Mouse (Mus musculus): ENCODE measurements around the gene Gpbar1. TPM values are rescaled to one million over a fixed set of nuclear protein-coding genes. Genes with fewer than 3 reads are reported as not detected.
"Not testable (repeated sequence)": the region's sequence is repeated elsewhere in the genome, so short reads cannot be mapped to it uniquely, and the experiment has no call there.

Gpbar1 gene
- total RNA-seq, 2 experiments from 2014 or later: not detected

DNA sequence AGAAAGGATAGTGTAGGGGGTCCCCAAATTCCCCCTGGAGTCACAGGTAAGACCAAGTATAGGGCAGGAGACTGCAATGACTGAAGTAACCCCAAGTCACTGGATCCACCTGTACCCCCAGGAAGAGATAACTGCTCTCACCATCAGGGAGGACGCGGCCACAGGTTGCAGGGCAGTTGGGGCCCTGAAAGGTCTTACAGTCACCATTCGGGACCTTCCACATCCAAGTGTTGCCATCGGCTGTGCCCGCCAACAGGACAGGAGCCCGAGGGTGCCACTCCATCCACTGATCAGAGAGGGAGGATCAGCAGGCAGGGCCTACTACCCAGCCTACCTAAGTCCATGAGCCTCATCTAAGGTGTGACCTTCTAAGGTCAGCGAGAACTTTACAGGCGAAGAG lies 3.5 kb downstream of the Gpbar1 start:
- Histone ChIP-seq H3K27ac (no peak overlapping the region), H3K4me3 (no peak overlapping the region)
- TF ChIP-seq CTCF (conservative IDR thresholded peaks at IDR 0.05): no peak
- DNase-seq (ENCODE audit: low spot score in 2 of 2): no peak

DNA sequence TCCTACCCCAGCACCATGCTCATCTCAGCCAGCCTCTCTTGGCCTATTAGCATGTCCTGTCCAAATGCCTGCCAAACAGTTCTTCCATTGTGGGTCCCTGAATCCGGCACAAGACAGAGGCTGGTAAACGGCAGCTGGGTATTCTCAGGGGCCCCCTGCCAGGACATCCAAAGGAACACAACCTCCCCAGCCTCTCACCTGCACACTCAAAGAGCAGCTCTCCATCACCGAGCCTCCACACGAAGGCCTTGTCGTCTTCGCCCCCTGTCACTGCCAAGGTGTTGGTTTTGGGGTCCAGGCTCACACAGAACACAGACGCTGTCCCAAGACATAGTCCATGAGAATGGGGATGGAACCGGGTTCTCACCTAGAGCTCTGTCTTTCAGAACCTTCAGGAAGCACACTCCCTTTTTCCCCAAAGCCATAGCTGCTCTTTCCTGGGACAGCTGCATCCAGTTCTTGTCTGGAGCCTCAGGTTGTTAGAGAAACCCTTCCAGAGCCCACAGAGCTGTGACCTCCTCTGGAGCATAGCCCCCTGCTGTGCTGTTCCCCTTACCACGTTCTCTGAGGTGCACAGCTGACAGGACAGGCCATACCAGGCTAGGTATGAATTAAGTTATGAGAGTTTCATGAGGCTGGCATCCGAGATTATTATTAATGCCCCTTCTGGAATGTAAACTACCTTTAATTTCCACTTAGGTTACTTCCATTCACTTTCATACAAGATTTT lies 4.7 kb downstream of the Gpbar1 start:
- no peak for DNase-seq (ENCODE audit: low spot score in 2 of 2)
- TF ChIP-seq CTCF (conservative IDR thresholded peaks at IDR 0.05): no peak
- Histone ChIP-seq H3K27ac (no peak overlapping the region), H3K4me3 (no peak overlapping the region; the same call in 1 of the 2 replicates)

DNA sequence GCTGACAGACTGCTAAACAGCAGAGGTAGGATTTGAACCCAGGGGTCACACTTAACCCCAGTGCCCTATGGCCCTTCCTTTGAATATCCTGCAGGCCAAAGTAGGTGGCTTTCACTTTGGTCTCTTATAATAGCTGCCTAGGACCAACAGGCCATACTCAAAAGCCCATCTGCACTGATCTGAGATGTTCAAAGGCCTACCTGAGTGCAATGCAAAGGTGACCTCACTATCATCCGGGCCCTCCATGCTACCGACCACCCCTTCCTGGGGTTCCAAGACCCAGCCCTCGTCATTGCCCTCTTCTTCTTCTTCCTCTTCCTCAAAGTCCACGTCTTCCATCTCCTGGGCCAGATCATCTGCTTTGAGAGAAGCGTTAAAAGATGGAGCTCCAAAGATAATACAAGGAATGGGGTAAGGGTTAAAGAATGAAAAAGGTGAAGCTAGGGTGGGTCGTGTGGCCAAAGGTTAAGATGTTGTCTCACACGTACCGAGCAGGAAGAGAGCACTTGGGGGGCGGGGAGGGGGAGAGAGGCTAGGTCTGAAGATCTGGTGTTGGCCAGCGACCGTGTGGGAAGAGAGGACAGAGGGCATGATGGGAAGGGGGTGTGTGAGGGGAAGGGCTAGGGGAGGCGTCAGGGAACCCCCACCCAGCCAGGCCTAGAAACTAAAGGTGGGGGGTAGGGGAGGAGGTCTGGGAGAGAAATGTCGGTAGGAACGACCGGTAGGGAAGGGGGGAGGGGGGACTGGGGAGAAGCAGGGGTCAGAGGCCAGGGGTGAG lies 5.5 kb downstream of the Gpbar1 start:
- H3K4me3 ChIP-seq: peak overlapping the region; percentile 91

DNA sequence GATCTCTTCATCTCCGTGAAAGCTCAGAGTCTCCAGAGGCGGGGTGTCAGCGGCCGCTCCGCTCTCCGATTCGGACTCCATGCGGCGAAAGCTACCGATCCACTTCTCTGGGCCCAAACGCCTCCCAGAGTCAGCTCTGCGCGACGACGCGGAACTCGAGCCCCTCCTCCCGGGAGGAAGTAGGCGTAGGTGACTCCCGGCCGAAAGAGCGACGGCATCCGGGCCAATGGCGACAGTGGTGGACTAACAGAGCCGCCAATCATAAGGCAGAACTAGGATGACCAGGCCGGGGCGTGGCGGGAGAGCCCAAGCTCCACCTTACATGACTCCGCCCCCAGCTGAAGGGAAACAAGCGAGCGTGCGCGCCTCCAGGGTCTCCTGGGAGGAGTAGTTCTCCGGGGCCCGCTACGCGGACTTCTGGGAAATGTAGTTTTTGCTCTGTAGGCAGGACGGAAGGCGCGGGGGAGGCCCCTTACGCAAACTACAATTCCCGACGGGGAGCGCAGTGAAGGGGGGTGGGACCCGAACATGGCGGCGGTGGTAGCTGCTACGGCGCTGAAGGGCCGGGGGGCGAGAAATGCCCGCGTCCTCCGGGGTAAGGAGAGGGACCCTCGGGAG lies 6.3 kb downstream of the Gpbar1 start, which contains the start of the genes Aamp and Pnkd:
TSS of gene Aamp (minus strand) at position 196 of the 618 bp plus-strand sequence.
TSS of gene Pnkd (plus strand) at position 388 of the 618 bp plus-strand sequence.
- peak within 1 kb of the TSS; percentile 91 for H3K4me3 ChIP-seq
- peak; percentile 43 for TF ChIP-seq CTCF (conservative IDR thresholded peaks at IDR 0.05)
- H3K27ac ChIP-seq: peak within 1 kb of the TSS; percentile 94
- DNase-seq (ENCODE audit: low spot score in 2 of 2): peak; percentile 98 to 100

More for the DNA sequence above, 5.5 kb downstream of the Gpbar1 start:
- peak; percentile 59 to 62 for DNase-seq (ENCODE audit: low spot score in 2 of 2)
- H3K27ac ChIP-seq: peak overlapping the region; percentile 94
- no peak for TF ChIP-seq CTCF (conservative IDR thresholded peaks at IDR 0.05)

DNA sequence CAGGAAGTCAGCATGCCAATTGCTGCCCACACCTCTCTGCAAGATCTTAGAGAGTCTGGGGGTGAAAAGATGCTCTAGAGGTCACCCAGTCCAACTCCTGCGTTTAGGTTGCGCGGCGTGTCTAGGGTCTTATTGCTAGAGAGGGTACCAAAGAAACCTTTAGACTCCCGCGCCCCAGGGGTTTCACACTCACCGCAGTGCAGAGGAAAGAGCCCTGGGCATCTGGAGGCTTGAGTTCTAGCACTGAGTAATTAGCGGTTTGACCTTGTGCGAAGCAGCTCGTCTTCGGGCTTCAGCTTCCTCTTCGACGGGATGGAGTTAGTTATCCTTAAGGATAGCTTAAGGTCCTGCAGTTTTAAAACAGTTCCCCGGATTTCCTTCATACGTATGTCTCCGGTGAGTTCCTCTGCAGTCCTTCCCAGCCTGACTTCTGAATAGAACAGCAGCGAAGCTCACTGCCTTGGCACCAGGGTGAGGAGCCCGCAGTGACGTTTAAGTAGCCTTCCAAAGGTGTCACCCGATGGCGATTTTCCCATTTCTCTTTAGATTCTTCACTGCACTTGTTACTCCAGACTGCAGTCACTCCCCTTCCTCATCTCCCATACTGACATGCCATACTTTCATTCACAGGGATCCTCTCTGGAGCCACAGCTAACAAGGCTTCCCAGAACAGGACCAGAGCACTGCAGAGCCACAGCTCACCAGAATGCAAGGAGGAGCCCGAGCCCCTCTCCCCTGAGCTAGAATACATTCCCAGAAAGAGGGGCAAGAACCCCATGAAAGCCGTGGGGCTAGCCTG lies 7.1 kb downstream of the Gpbar1 start:
- no peak for DNase-seq (ENCODE audit: low spot score in 2 of 2)
- peak overlapping the region; percentile 88 for H3K27ac ChIP-seq
- H3K4me3 ChIP-seq: peak overlapping the region; percentile 79
- no peak for TF ChIP-seq CTCF (conservative IDR thresholded peaks at IDR 0.05)

DNA sequence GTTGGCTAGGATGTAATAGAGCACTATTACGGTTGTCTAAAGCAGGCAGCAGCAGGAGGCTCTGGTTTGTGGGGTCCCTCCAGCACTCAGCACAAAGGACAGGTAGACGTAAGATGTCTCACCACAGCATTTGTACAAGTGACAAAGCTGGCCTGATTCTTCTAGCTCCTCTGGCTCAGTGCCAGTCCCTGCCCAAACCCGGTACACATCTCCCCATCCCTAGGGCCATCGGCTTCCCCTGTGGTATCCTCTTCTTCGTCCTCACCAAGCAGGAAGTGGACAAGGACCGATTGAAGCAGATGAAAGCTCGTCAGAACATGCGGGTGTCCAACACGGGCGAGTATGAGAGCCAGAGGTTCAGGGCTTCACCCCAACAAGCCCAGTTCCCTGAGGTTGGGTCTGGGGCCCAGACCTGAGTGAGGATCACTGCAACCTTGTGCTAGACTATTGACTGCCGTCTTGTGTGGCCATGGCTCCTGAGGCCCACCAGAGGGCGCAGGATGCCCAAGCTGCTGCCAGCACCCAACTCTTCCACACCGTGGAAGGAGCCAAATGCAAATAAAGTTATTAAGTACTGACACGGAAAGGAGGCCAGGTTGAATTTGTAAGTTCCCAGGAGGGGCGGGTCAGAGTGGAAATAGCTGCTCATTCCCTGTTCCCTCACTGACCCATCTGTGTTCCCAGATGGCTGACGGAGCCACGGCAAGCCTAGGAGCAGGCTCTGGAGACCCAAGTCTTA lies 8.7 kb downstream of the Gpbar1 start:
- H3K27ac ChIP-seq: peak overlapping the region; percentile 70; the same call in 1 of the 2 replicates
- TF ChIP-seq CTCF (conservative IDR thresholded peaks at IDR 0.05): peak; percentile 73
- not testable (repeated sequence) for H3K4me3 ChIP-seq; DNase-seq (ENCODE audit: low spot score in 2 of 2)

DNA sequence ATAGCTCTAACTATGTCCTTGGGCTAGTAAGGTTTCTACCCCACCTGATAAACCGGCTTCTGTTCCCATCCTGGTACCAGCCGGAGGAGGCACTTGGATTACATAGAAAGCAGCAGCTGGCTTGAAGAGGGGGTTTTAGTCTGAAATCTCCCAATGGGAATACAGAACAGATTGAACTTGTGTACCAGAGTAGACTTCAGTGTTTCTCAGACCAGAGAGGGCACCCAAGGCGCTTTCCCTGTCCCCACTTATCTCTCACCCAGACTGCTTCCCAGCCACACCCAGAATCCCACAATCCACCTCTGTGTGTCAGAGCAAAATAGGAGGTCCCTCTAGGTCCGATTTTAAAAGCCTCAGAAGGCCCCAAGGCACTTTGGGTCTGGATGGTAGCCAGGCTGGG lies 10.0 kb downstream of the Gpbar1 start:
- H3K27ac ChIP-seq: peak overlapping the region; percentile 70
- H3K4me3 ChIP-seq: no peak overlapping the region
- no peak for DNase-seq (ENCODE audit: low spot score in 2 of 2)
- no peak for TF ChIP-seq CTCF (conservative IDR thresholded peaks at IDR 0.05)

DNA sequence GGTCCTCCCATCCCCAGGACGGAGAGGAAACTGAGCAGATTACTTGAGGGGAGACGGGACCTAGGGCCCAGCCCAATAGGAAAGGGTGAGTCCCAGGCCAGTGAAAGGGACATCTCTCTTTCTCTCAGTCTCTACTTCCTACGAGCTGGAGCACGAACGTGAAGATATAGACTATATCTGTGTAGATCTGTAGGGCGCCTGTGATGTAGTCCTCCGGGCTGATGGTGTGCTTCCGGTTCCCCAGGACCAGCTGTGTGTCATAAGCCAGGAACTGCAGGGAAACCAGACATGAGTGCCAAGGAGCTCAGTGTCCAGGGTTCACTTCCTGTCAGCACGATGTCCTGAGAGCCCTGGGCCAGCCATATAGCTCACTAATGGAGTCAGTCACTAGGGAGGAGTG lies 10.9 kb downstream of the Gpbar1 start:
- H3K27ac ChIP-seq: peak overlapping the region; percentile 70
- TF ChIP-seq CTCF (conservative IDR thresholded peaks at IDR 0.05): no peak
- no peak for DNase-seq (ENCODE audit: low spot score in 2 of 2)

DNA sequence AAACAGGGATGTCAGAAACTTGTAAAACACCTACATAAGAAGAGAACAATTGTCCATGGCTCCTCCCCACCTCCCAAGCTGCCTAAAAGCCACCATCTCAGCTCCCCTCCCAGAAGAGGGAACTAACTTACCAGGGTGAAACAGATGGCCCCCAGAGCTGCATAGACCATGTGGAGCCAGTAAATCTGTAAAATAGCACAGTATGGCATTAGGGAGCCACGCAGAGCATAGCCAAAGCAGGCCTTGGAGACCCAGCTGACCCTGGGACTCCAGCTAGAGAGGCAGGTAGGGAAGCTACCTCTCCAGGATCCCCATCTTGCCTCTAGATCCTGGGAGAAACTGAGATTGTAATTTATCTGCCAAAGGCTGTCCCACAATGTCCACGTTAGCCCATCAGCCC lies 11.4 kb downstream of the Gpbar1 start:
- TF ChIP-seq CTCF (conservative IDR thresholded peaks at IDR 0.05): no peak
- H3K27ac ChIP-seq: peak overlapping the region; percentile 70

More for the DNA sequence above, 10.9 kb downstream of the Gpbar1 start:
- no peak overlapping the region for H3K4me3 ChIP-seq

DNA sequence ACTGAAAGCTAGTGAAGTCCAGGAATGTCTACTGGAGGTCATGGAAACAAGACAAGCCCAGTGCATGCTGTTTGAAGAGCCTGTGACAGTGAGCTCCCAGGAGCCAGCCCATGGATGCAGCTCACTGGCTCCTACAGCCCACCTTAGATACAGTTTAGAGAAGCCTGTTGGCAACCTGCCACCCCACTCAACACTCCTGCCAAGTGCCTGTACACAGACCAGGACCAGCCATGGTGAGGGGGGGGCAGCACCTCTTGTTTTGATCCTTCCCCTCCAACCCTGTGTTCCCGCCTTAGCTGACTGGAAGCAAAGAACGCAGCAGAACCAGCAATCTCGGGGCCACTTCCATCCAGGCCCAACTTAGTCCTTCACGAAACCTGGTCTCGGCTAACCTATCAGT lies 11.8 kb downstream of the Gpbar1 start:
- Histone ChIP-seq H3K27ac (peak overlapping the region; percentile 70), H3K4me3 (no peak overlapping the region)
- no peak for TF ChIP-seq CTCF (conservative IDR thresholded peaks at IDR 0.05)
- DNase-seq (ENCODE audit: low spot score in 2 of 2): no peak

More for the DNA sequence above, 11.4 kb downstream of the Gpbar1 start:
- DNase-seq (ENCODE audit: low spot score in 2 of 2): no peak
- H3K4me3 ChIP-seq: no peak overlapping the region

DNA sequence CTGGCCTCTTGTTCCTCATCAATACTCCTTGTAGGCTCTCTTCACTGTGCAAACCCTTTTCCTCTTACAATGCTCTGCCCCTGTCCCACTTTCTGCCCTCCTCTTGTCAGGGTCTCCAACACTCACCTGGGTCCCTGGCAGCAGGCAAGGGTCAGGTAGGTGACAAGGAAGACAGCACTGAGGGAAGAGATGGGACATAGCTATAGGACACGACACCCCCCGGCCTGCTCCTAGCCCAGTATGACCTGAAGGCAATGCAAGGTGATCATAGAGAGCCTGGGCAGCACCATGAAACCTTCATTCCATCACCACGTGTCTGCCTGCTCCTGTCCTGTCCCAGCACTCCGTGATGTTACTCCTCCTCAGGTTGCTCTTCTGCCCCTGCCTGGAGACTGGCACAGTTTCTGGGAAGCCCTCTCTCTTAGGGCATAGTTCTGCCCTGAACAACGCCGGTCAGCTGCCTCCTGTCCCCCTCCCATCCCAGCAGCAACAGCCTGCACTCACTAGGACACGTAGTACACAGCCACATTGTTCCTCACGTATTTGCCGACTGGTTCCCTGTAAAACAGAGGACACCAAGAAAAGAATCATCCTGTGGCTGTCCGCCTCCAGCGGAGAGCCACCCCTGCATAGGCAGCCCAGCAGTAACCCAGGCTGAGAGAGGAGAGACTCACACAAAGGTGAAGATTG lies 14.1 kb downstream of the Gpbar1 start:
- peak overlapping the region; percentile 74 for H3K27ac ChIP-seq
- no peak overlapping the region for H3K4me3 ChIP-seq
- TF ChIP-seq CTCF (conservative IDR thresholded peaks at IDR 0.05): no peak
- DNase-seq (ENCODE audit: low spot score in 2 of 2): no peak
